In the genomic region with DNA sequence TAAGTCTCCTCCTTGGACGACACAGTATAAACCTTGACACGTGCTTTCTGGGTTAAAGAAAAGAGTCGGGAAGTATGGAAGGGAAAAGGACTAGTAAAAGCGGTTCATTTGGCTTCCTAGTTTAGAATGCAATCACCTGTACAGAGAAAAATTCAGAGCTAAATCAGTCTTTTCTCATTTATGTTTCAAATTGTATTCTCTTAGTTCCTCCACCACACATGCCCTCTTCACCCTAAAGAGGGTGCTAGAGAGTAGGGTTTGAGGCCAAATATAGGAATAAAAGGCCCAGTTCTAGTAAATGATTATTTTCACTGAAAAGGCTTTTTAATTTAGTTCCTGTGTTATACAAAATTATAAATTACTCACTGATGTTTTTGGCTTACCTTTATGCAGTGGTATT, we compare ENCODE assay signal across 15 mouse cellular contexts. TPM values are rescaled to one million over a fixed set of nuclear protein-coding genes. Genes with fewer than 3 reads are reported as not detected.
DNase-seq lines count a peak whose midpoint lies in the region; ATAC-seq and TF ChIP-seq lines count a peak whose summit lies in the region.
"Had no signal": no experiment of that assay in that cellular context is flagged by ENCODE, and none has a peak within 500 bp of the region (broad histone marks: within the 10 kb centered on the region; RNA-seq: fewer than 3 reads in every experiment).

No protein-coding gene starts in this region.

- no peak for ATAC-seq in kidney, postnatal 0 days (replicated peaks; ENCODE audit: low FRiP score, low read depth)
- ATAC-seq in monocyte, adult 5-6 weeks (replicated peaks; ENCODE audit: insufficient number of reproducible peaks, low FRiP score, low TSS enrichment, poor library complexity, severe bottlenecking) = no peak

- H3K27me3 ChIP-seq in kidney, postnatal 0 days (ENCODE audit: insufficient read depth, low read length) = no peaks in the 10 kb centered on the region
- H3K27me3 ChIP-seq: embryonic facial prominence, embryonic 15.5 days; heart, embryonic 15.5 days had no signal

- TF ChIP-seq CTCF in kidney, postnatal 0 days (IDR thresholded peaks at IDR 0.05; ENCODE audit: low read depth) = peak; percentile 69
- no peak for TF ChIP-seq CTCF in brain, embryonic 14.5 days (IDR thresholded peaks at IDR 0.05; ENCODE audit: borderline replicate concordance, extremely low read depth, insufficient read depth, insufficient read length)

- H3K4me2 ChIP-seq in kidney, postnatal 0 days (ENCODE audit: low read length) = no peak overlapping the region
- H3K4me2 ChIP-seq: embryonic facial prominence, embryonic 15.5 days; heart, embryonic 15.5 days had no signal

- TF ChIP-seq POLR2A in brain, embryonic 14.5 days (IDR thresholded peaks at IDR 0.05; ENCODE audit: borderline replicate concordance, extremely low read depth, insufficient read depth, insufficient read length, poor library complexity, severe bottlenecking) = no peak

- DNase-seq in kidney, postnatal 0 days (ENCODE audit: low spot score) = peak; percentile 49
- DNase-seq in kidney, adult 11 months = no peak
- DNase-seq in 3T3-L1 (ENCODE audit: low read depth, low spot score) (peak; percentile 68), 416B (ENCODE audit: low read depth) (peak; percentile 73)
- DNase-seq in brain, embryonic 14.5 days (ENCODE audit: low read depth) = peak; percentile 4
- no peak for DNase-seq in ovary, postnatal 36 days (ENCODE audit: low spot score)
- DNase-seq: cerebellum, adult 11-12 months; kidney, postnatal 25 days; lung, postnatal 10 days; thymus, postnatal 25 days had no signal

- H3K9me3 ChIP-seq in kidney, postnatal 0 days (replicated peaks; ENCODE audit: low read length) = no peaks in the 10 kb centered on the region
- H3K9me3 ChIP-seq: embryonic facial prominence, embryonic 15.5 days; heart, embryonic 15.5 days had no signal

- no peaks in the 10 kb centered on the region for H3K36me3 ChIP-seq in kidney, postnatal 0 days (ENCODE audit: insufficient read depth, low read length)
- H3K36me3 ChIP-seq: embryonic facial prominence, embryonic 15.5 days; heart, embryonic 15.5 days had no signal

- no peaks in the 10 kb centered on the region for H3K4me1 ChIP-seq in kidney, postnatal 0 days (replicated peaks; ENCODE audit: insufficient read depth, low read length)
- H3K4me1 ChIP-seq: embryonic facial prominence, embryonic 15.5 days; heart, embryonic 15.5 days had no signal

- WGBS in kidney, postnatal 0 days = 66% methylated on average over 4 of the region's 4 CpGs

- H3K27ac ChIP-seq in kidney, postnatal 0 days = no peak overlapping the region
- H3K27ac ChIP-seq: embryonic facial prominence, embryonic 15.5 days; heart, embryonic 15.5 days had no signal

- no peak overlapping the region for H3K4me3 ChIP-seq in kidney, postnatal 0 days (replicated peaks; ENCODE audit: low read depth, low read length)
- H3K4me3 ChIP-seq: embryonic facial prominence, embryonic 15.5 days; heart, embryonic 15.5 days had no signal

- H3K9ac ChIP-seq in kidney, postnatal 0 days (ENCODE audit: low read depth, low read length) = no peak overlapping the region
- H3K9ac ChIP-seq: embryonic facial prominence, embryonic 15.5 days; heart, embryonic 15.5 days had no signal

RNA-seq across cellular contexts. Expression of a gene that starts 3.6 kb away (rescaled TPM):
- polyA plus RNA-seq in kidney, postnatal 0 days (2015; fragmentation: Nextera tagmentation; extraction: Ambion mirVana) = not detected in 2 replicates
- polyA plus RNA-seq in brain, embryonic 14.5 days (2012; rRNA removed) = 0.08 and 0.11 TPM in 2 replicates
- 390 to 1,008 TPM (median 400 TPM) in 3 replicates for total RNA-seq in monocyte, adult 5-6 weeks (2017)
- total RNA-seq: left cerebral cortex, postnatal 14 days had no signal
- polyA plus RNA-seq: embryonic facial prominence, embryonic 15.5 days; heart, embryonic 15.5 days; neural tube, embryonic 11.5 days had no signal

RNA-seq across cellular contexts. Expression of a gene that starts 10.3 kb away (rescaled TPM):
- polyA plus RNA-seq in kidney, postnatal 0 days (2015; fragmentation: Nextera tagmentation; extraction: Ambion mirVana) = 0.32 and 0.45 TPM in 2 replicates
- 0.18 TPM in 1 of 2 replicates, not detected in the other for polyA plus RNA-seq in brain, embryonic 14.5 days (2012; rRNA removed)
- 278 to 891 TPM (median 296 TPM) in 3 replicates for total RNA-seq in monocyte, adult 5-6 weeks (2017)
- polyA plus RNA-seq: neural tube, embryonic 11.5 days had no signal

RNA-seq across cellular contexts. Expression of a gene that starts 42.4 kb away (rescaled TPM):
- 0.14 and 0.18 TPM in 2 replicates for polyA plus RNA-seq in kidney, postnatal 0 days (2015; fragmentation: Nextera tagmentation; extraction: Ambion mirVana)
- polyA plus RNA-seq in brain, embryonic 14.5 days (2012; rRNA removed) = 0.01 TPM in 1 of 2 replicates, not detected in the other
- 316 to 1,130 TPM (median 336 TPM) in 3 replicates for total RNA-seq in monocyte, adult 5-6 weeks (2017)
- total RNA-seq: left cerebral cortex, postnatal 14 days had no signal

RNA-seq across cellular contexts. Expression of a gene that starts 48.3 kb away (rescaled TPM):
- polyA plus RNA-seq in kidney, postnatal 0 days (2015; fragmentation: Nextera tagmentation; extraction: Ambion mirVana) = 126 and 139 TPM in 2 replicates
- 151 and 161 TPM in 2 replicates for polyA plus RNA-seq in brain, embryonic 14.5 days (2012; rRNA removed)
- 27.9 to 39.7 TPM (median 35.0 TPM) in 3 replicates for total RNA-seq in monocyte, adult 5-6 weeks (2017)

Comparison
In these comparisons a context has a peak if more than half of its experiments do, and no peak if none do; other contexts are left out.
1. DNase-seq: peak in kidney, postnatal 0 days (single experiment), 3T3-L1 (single experiment), 416B (single experiment) and brain, embryonic 14.5 days (single experiment); none in kidney, adult 11 months (single experiment) and ovary, postnatal 36 days (single experiment).